Mouse (Mus musculus) brain, adult 10 weeks (tissue): ENCODE data around the gene Iqcm. TPM values are rescaled to one million over a fixed set of nuclear protein-coding genes. Genes with fewer than 3 reads are reported as not detected.

Experiments
- polyA plus RNA-seq: library from polyadenylated mRNA; stranded (reverse); fragments of 350-450 nt; fragmentation: Illumina TruSeq; extraction: RNeasy Lipid Tissue Mini Kit (QIAGEN cat#74804); gene quantifications from one replicate; pipeline ENCODE4 v1.2.3, GENCODE M21; 2015; ENCODE audit warnings: low read depth, low replicate concordance

The Iqcm gene
- 0.39 TPM for polyA plus RNA-seq

GRCm38 (mm10) chr8:75448394-75448793 is at the start of gene Iqcm:
Gene Iqcm, plus strand, starts transcription at chr8:75448694.

GRCm38 (mm10) chr8:75406489-75406888 is 42.0 kb upstream of the Iqcm start, which contains the start of gene Gm10358:
Gene Gm10358, minus strand, starts transcription at chr8:75406589.

Other genes with a start within 250 kb of the Iqcm start
- 109 TPM for gene Rasd2, start 234.8 kb upstream of the Iqcm start, polyA plus RNA-seq
- gene Gm10358, start 42.1 kb upstream of the Iqcm start, polyA plus RNA-seq, result not detected